Mouse (Mus musculus): ENCODE measurements at regions not wholly inside any gene's neighbourhood (a gene's known extent, or its start where the extent isn't known, plus 50 kb on each side); places are given as distances from the start of the nearest gene placed in this dataset.

DNA sequence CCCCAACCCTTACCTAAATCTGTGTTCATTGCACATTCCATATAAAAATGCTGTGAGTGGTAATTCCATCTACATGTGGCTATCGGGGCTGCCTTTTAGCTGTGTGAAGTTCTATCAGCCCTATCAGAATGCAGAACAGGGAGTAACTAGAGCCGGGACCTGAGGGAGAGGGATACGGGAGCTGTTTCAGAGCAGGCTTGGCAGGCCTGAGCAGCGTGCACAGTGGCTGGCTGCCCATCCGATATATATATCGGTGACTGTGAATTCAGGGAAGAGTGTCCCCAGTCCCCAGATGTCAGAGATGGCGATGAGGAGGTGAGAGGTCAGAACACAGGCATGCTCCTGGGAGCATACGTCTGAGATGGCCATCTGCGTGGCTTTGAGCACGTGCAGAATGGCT lies 79.0 kb downstream of the Arl4c start:
- no peak for DNase-seq

DNA sequence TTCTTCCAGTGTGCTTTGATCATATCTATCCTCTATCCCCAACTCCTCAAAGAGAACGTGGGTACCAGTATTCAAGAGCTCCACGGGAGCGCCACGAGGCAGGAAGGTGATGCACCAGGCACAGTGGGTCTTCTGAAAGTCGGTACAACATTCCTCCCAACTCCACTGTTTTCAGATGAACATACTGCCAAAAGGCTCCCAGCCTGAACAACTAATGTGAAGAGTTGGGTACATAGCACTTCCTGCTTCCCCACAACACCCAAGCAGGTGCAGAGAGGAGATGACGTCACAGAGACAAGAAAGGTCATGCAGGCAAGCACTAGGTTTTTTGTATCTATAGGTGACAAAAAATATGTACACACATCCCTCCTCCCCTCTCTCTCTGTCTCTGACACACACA lies 79.7 kb downstream of the Arl4c start:
- DNase-seq: no peak

DNA sequence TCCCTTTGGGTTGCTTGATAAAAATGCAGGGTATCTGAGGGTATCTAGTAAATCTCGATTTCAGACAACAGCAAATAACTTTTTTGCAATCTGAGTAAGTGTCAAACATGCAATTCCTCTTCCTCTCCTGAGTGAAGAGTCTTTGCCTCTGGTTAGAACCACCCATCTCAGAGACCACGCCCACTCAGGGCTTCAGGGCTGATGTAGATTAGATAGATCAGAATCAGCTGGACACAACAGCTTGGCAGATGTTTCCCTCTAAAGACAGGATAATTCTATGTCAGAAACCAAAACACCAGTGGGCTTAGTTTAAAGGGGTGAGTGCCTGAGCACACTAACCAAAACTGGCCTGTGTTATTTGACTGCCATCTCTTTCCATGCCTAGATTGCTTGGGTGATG lies 80.8 kb downstream of the Arl4c start:
- no peak for DNase-seq

DNA sequence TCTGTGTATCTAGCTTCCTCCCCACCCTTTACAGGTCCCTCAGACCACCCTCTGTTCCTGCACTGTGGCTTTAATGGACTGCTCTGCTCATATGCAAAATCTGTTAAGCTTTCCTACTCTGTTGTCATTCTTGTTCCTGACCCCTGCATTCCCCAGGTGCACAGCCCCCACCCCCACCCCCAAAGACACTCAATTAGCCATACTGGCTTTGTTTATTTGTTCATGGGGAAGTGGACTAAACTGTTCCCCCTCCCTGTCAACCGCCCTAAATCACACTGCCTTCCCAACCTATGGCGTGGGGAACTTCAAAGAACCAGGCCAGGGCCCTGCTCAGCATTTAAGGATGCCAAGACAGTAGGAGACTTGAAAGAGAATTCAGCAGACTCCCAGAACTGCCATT lies 89.0 kb downstream of the Arl4c start:
- DNase-seq: no peak

DNA sequence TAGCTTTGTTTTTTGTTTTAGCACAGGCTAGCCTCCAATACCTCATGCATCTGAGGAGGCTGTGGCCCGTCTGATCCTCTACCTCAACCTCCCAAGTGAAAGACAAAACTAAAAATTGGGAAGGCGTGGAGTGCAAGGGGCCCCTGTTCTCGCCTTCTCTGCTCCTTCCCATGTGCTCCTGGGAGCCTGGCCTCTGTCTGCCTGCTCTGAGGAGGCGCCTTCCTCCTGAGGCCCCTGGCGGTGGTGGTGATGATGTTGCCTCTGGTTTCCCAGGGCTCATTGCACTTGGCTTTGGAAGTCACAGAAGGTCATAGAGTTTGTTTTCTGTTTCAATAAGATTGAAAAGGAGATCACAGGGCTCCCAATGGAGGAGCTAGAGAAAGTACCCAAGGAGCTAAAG lies 90.8 kb downstream of the Arl4c start:
- DNase-seq: no peak

DNA sequence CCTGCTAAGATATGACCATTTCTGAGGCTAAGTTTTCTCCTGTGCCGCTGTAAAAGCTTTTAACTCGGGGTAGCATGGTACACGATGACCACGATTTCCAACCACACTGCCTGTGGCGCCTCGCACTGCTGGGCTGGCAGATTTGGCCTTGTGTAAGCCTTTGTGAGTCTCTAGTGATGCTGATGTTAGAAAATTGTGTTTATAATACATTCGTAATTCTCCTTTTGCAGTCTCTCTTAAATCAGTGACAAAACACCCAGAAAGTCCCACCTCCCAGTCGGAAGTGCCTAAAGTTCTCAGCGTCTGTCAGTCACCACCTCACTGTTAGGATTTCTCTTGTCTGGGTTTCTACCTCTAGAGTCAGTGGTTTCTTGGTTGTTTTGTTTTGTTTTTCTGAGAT lies 91.2 kb downstream of the Arl4c start:
- DNase-seq: no peak

DNA sequence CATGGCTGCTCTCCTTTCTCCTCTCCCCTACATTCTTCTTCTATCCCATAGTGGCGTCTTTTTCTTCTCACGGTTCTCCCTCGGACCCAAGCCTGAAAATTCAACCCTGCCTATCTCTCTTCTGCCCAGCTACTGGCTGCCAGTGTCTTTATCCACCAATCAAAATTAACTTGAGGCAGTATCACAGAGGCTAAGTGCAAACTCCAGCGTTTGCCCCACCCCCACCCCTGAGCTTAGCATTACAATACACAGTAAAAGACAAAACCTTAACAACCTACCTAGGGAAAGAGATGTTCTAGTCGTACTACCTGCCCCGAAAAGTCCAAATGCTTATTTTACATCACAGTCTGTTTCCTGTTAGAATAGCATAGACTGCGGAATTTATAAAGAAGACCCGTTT lies 93.2 kb downstream of the Arl4c start:
- no peak for DNase-seq

DNA sequence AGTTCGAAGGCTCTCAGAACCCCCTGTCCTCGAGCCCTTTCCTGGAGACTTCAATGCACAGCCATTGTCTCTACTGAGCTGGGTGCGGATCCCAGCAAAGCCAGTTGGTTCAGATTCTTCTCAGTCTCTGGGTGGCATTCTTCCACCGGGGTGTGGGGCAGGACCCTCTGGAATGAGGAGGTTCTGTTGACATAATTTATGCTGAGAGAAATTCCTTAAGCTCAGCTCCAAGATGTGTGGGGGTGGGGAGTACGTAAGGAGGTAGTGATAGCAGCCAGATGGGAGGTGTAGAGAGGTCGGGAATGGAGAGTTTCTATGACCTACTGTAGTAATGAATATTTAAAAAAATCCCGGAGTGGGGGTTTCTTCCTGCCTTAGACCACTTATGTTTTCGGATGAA lies 93.8 kb downstream of the Arl4c start:
- DNase-seq: no peak

DNA sequence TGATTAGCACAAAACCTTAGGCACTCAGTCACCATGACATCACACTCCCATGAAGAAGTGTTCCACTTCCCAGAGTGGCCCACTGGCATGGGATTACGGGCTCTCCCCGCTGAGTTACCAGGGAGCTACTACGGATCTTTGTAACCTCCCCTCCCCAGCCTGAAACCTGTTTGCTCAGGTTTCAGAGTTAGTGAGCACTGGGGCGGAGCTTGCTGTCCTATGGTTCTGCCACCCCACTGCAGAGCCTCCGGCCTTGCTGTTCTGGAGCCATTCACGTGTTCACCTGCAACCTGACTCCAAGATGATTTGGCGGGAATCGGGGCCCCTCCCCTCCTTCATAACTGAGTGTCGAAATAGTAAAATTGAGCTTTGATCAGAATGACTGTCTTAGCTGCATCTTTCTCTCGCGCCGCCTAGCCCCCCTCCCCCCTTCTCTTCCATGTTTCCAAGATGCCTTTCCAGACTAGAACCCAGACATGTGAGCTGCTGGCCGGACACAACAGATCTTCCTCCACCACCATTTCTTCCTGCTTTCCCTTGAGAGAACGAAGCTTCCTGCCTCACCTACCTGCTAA lies 95.8 kb upstream of the Glrp1 start:
- no peak for DNase-seq

DNA sequence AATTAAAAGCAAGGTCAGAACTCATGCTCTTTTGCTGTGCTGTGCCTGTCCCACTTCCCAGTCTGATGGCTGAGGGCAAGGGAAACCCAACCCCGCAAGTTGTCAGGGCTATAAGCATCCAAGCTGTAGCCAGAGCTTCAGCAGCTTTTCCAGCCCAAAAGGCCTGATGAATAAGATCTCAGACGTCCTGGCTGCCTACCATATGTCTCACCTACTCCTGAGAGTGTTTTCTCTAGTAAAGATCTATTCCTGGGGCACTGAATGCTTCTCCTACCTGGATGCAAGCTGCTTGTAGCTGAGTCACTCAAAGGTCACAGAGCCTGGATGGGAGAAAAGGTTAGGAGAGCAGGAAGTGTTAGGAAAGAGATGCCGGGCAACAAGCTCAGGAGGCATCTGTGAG lies 92.4 kb upstream of the Glrp1 start:
- peak; percentile 5 for DNase-seq

DNA sequence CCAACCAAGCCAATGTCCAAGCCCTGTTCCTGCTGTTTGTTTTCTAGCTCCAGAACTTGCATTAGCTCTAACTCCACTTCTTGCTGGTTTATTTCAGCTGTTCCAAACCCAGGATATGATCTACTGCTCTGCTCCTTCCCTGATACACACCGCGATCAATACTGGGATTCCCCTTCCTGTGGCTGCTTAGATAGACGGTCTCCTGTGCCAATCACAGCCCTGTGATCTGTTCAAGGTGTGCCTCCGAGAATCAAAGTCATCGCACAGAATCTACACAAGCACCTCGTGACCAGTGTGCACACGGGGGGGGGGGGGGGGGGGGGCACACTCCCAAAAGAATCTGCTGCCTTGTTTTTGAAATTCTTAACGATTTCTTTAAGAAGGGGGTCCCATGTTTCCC lies 91.9 kb upstream of the Glrp1 start:
- no peak for DNase-seq

DNA sequence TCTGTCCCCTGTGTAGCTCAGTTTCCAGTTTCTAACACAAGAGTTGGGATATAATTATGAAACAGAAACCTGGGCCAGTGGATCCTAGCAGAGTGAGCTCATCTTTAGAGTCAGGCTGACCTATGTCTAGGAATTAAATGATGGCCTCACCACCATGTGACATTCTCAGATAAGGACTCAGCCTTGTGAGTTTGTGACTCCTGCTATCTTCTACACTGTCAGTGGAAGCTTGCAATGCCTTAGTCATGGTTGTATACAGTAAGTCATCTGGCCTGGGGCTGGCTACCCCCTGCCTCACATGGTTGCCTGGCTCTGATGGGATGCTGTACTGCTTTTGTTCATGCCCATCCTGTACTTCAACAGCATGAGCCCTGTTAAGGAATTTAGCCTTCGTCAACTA lies 90.3 kb upstream of the Glrp1 start:
- DNase-seq: no peak

DNA sequence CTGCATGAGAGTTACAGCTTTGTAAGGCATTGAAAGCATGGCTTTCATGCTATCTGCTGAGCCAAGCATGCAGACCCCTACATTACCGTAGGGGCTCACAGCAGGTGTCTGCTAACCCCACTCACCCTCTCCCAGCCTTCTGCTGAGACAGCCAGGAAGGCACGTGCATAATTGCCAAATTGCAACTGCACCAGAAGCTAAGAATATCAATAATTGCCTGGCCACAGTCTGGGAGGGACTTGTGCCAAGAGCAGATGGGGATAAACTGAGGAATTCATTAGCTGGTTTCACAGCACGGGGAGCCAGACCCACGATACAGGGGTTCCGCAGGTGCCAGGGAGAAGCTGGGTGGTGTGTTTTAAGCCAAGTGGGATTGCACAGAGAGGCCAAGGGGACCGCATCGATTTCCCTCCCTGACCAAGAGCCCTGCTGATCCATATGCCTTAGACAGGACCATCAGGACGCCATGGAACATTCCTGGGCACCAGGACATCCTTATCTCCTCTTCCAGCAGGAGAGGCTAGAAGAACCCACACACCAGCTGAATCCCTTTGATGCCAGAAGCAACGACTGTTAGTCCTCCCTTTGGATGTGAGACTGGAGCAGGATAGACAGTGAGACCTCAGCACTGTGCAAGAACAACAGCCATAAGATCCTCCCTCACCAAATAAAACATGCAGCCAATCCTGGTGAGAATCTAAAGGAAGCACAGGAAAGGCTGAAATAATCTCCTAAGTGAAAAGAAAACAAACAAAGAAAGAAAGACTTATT lies 84.8 kb upstream of the Glrp1 start:
- no peak for DNase-seq

DNA sequence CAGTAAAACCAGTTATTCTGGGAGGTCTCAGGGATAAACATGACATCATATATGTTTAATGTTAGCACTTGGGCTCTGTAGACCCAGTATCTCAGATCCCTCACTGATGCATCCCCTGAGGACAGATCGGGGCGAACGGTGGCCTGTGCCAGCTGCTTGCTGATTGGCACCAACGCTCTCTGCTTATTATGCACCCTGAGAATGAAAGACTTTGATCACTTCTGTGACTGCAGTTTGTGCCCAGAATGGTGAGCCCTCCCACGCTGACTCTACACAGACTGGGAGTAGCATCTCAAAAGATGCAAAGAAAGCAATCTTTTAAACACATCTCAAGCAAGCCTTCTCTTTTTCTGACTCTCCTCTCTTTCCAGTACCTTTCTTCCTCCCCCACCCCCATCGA lies 82.2 kb upstream of the Glrp1 start:
- DNase-seq: no peak

DNA sequence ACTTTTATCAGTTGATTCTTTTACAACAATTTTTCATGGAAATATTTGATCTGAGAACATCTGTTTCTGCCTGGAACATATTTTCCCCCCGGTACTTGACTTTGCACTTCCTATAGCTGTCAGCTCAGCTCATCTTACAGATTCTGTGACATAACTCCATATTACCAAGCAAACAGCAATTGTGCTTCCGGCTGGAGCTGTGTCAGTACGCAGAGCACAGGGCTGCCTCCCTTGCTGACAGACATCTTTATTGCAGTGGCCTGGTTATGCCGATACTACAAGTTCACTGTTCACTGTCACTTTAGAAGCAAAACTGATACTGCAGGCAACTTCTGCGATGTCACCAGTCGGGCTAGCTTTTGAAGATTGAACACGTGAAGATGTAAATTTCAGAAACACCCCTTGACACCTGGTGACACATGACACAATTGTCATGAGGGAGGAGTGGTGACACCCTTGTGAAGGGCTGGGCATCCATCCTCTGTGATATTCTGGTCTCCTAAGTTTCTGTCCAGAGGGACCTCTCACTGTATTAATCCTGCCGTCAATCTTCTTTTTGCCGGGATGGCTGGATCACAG lies 81.0 kb upstream of the Glrp1 start:
- no peak for DNase-seq

DNA sequence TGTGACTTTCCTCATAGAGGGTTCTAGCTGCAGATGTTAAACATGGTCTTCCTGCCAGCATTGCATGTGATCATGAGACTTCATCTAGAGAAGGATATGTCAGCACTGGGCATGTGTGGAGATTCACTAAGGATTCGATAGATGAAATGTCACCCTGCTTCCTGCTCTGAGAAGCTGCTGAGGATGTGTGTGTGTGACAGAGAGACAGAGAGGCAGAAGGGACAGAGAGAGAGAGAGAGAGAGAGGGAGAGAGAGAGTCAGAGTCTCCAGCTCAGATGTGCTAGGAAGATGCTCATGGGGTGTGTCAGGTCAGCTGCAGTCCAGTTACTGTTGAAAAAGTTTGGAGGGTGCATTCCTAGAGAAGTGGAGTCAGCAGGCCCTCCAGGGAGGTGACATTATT lies 78.9 kb upstream of the Glrp1 start:
- no peak for DNase-seq

DNA sequence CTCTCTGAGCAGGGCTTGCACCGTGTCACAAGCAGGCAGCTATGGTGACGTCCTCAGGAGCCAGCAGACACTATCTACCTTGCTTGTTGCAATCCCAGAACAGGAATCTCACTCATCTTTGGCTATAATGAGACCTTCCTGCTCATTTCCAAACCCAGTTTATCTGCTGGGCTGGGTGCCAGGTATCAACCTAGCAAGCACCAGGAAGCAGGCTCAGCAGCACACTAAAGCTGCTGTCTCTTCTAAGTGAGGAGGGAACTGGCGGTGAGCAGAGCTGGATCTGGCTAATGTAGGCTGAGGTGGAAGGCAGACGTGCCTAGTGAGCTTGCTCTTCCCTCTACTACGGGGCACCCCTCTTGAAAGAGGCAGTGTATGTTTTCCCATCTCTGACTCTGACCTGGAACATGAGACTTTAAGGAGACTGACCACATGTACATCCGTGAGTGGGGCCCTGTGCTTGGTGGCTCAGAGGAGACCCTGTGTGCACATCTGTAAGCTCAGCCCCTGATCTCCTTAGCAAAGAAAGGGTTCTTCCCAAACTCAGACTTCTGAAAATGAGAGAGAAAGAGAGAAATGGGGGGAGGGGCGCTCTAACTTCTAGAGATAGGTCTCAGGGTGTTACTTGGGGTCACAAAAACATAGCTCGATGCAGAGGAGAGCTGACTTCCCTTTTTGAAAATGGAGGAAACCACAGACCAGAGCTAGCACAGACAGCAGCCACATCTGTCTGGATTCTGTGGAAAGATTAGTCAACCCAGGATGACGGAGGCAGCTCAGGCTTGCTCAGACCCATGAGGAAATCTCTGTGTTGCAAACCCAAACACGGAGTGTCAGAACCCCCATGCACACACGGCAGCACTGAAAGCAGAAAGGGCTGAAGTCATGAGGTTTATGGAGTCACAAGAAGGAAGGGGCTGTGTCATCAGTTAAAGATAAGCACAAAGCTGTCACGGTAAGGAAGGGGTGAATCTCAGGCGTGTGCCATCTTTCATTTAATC lies 77.3 kb upstream of the Glrp1 start:
- DNase-seq: no peak

DNA sequence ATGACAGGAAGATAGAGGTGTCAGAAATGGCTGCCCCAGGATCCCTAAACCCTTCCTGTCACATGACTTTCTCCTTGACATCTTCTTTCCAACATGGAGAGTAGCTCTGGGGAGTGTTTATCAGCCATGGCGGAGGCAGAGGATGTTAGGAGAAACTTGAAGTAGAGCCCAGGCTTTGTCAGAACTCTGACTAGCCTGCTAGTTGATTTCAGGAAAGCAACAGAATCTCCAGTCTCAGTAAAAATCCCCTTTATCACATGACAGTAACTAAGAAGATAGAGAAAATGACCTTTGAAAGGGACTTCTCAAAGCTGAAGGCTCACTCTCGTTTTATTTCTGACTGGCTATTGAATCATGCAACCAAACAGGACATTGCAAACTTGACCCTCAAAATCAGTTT lies 76.3 kb upstream of the Glrp1 start:
- no peak for DNase-seq

DNA sequence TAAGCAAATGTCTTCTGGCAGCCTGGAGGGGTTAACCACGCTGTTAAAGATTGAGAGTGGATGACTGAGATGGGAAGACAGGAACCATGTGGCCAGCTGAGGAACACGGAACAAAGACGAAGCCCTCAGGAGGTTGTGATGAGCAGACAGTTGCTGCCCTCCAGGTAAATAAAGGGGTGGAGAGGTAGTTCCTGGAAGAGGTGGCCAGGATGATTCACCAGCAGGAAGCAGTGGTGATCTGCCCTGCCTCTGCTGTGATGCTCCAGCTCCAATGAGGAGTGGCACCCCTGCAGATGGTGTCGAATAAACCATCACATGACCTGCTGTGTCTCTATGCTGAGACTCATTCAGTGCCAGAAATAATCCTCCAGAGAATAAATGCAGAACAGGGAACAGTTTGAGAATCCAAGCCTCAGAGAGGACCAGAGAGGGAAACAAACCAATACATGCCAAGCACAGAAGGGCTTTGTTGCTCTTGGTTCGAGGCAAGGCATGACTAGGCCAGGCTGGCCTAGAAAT lies 74.7 kb upstream of the Glrp1 start:
- no peak for DNase-seq

DNA sequence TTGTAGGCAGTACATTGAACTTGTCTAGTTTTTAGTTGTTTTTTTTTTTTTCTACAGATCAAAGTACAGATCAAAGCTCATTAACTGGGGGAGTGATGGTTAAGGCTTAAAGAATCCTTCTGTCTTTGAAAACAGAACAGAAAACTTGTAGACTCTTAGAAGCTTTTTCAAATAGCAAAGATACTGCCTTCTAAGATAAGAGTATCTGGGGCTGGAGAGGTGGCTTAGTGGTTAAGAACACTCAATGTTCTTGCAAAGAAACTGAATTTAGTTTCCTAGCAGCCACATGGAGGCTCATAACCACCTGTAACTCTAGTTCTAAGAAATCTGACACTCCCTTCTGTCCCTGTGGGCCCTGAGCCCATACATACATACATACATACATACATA lies 68.4 kb upstream of the Glrp1 start:
- DNase-seq: no peak

DNA sequence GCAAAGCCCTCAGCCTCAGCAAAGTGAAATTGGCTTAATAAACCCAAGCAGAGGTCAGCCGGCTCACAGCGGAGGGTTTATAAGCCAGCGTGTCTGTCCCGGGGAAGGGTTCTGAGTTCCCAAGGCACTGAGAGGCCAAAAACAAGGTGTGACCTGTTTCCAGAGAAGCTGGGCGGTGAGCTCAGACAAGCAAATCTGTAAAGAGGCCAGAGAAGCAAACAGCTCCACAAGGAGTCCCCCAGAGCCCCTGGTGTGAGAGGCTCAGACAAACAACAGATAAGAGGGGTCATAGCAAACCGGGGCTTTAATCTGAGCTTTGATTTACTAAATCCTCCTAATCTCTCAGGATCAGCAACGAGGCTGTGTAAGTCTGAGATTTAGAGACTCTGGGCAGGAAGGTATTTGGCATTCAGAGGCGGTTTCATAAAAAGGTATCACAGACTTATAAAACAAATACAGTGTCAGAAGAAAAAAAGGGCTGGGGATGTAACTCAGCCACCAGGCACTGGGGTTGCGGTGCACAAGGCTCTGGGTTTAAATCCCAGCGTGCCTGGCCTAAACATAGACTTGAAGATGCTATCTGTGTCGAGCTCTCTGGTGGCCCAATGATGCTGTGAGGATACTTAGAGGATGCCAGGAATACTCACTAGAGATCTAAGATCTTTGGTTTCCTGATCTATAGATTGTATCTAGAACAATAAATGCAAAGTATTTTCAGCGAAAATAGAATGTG lies 67.8 kb upstream of the Glrp1 start:
- DNase-seq: no peak

DNA sequence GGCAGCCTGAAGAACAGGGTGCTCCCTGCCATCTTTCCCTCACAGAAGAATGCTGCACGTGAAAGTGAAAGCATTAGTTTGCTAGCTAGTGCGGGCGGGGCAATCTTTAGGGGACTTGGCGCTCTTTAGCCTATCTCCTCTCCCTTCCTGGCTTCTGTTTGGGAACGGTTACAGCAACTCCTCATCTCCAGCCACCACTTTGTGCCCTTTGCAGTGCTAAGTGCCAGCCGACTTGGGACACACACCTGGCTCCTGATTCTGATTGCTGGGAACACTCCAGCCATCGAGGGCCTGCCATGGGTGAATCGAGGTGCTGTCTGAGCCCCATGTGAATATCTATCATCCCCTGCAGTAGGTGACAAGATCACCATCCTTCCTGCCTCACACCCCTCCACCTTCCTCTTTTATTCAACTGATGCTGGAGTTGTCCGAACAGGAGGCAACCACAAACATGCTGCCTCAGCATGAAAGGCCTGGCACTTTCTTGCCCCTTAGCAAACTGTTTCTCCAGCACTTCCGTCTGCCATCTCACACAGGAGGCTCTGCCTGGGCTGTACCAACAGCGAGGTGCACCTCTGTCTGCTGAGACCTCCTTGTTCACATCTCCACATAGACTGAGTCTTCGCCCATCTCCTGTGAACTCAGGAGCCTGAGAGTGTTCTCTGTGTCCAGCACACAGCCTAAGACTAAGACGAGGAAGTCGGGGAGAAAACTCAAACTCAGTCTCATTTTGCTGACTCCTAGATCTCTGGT lies 66.2 kb upstream of the Glrp1 start:
- no peak for DNase-seq

Data from cerebellum, adult 11-12 months (tissue).